Mouse (Mus musculus) E14TG2a.4 (cell line): ENCODE measurements around the gene Clic3.

Experiments used
- CTCF ChIP-seq: conservative IDR thresholded peaks from 2 replicates; pipeline ENCODE4 v1.5.1; 2014; ENCODE audit warnings: low read length
- POU5F1 ChIP-seq: IDR thresholded peaks from 2 replicates; pipeline ENCODE4 v1.6.1; 2014; ENCODE audit warnings: low read length, borderline replicate concordance

DNA sequence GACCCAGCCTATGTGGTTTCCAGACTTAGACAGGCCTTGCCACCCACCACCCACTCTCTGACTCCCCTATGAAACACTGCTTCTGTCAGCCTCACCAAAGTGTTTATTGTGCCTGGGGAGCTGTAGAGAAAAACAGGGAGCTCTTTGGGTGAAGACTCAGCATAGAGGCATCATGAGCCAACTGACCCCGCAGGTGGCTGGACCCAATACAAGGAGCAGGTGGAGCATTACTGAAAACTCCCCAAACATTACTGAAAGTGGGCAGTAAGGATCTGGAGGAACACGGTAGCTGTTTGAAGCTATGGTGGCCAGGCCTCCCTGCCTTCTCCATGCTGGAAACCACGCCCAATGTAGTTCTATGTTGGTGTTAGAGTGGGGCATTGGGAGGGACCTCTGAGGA is 7.0 kb downstream of the Clic3 start:
- TF ChIP-seq CTCF: no peak
- TF ChIP-seq POU5F1: no peak
